Mouse (Mus musculus) frontal cortex, postnatal 36 days (tissue): Measurements from ENCODE around the gene Rfx6.

Experiments
- DNase-seq, 2 experiments: peaks; one replicate each; pipeline ENCODE4 v3.0.0; 2022; ENCODE audit warnings: low spot score in 2 of 2

The Rfx6 gene

GRCm38 (mm10) chr10:51677548-51678250 is at the start of gene Rfx6:
Gene Rfx6, plus strand, starts transcription at chr10:51677756.
- peak in 1 of 2 experiments; percentile 15 for DNase-seq

GRCm38 (mm10) chr10:51631411-51632136 is 46.0 kb upstream of the Rfx6 start, which contains the start of gene Gprc6a:
Gene Gprc6a, minus strand, starts transcription at chr10:51631461.
- no peak for DNase-seq

GRCm38 (mm10) chr10:51649506-51650221 is 27.9 kb upstream of the Rfx6 start:
- DNase-seq: no peak

- DNase-seq: no peak
Observed at GRCm38 (mm10) chr10:51657324-51657723, 20.2 kb upstream of the Rfx6 start.

- DNase-seq: no peak
Observed at GRCm38 (mm10) chr10:51669334-51669733, 8.2 kb upstream of the Rfx6 start.

- no peak for DNase-seq
Observed at GRCm38 (mm10) chr10:51671583-51671982, 6.0 kb upstream of the Rfx6 start.

- DNase-seq: no peak
Observed at GRCm38 (mm10) chr10:51672082-51672779, 5.3 kb upstream of the Rfx6 start.

GRCm38 (mm10) chr10:51678251-51678639 is 689 bp downstream of the Rfx6 start:
- no peak for DNase-seq

- DNase-seq: no peak
Observed at GRCm38 (mm10) chr10:51720904-51721303, 43.3 kb downstream of the Rfx6 start.

GRCm38 (mm10) chr10:51761436-51761835 is 83.9 kb downstream of the Rfx6 start:
- DNase-seq: no peak

GRCm38 (mm10) chr10:51763241-51763640 is 85.7 kb downstream of the Rfx6 start:
- no peak for DNase-seq

GRCm38 (mm10) chr10:51768445-51768844 is 90.9 kb downstream of the Rfx6 start:
- DNase-seq: no peak

- no peak for DNase-seq
Observed at GRCm38 (mm10) chr10:51769252-51769651, 91.7 kb downstream of the Rfx6 start.

- no peak for DNase-seq
Observed at GRCm38 (mm10) chr10:51779648-51780047, 102.1 kb downstream of the Rfx6 start.
